Mouse (Mus musculus): ENCODE results near the gene Gm7029.
"Not testable (repeated sequence)": the region's sequence is repeated elsewhere in the genome, so short reads cannot be mapped to it uniquely, and the experiment has no call there.

The Gm7029 gene

GRCm38 (mm10) chr17:33891357-33891756 is 17.7 kb downstream of the Gm7029 start:
- in situ Hi-C loops (cut with MboI; ENCODE audit: low sequenced_read_pairs), result no loop called here

DNA sequence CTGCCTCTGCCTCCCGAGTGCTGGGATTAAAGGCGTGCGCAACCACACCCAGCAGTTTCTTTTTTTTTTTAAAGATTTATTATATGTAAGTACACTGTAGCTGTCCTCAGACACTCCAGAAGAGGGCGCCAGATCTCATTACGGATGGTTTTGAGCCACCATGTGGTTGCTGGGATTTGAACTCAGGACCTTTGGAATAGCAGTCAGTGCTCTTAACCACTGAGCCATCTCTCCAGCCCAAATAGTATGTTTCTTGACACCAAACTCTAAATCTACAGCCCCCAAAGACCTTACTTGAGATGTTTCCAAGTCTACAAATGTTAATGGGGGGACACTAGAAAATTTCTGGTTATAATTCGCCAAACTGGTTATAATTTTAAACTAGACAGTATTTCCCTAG is 18.3 kb downstream of the Gm7029 start:
- in situ Hi-C loops (cut with MboI; ENCODE audit: low sequenced_read_pairs), result not testable (repeated sequence)

DNA sequence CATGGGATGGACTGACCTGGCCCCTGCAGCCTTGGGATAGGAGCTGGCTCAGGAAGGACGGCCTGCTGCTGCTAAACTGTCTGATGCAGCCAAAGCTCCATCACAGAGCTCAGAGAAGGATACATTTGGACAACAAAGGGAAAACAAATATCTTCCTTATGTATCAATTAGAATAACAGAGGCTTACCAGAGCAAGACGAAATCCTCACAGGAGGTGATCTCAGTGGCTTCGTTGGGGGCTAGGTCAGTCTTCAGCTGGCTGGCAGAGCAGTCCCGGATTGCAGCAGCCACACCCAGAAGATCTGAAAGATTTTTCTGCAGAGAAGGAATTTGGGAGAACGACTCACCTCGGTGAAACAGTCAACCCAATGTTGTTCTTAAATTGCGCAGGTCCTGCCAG is 18.8 kb downstream of the Gm7029 start:
- in situ Hi-C loops (cut with MboI; ENCODE audit: low sequenced_read_pairs), result no loop called here

- in situ Hi-C loops (cut with MboI; ENCODE audit: low sequenced_read_pairs), result not testable (repeated sequence)
These were observed 19.4 kb downstream of the Gm7029 start for GRCm38 (mm10) chr17:33893011-33893410.

- in situ Hi-C loops (cut with MboI; ENCODE audit: low sequenced_read_pairs), result no loop called here
These were observed 23.6 kb downstream of the Gm7029 start for GRCm38 (mm10) chr17:33897114-33897794.

DNA sequence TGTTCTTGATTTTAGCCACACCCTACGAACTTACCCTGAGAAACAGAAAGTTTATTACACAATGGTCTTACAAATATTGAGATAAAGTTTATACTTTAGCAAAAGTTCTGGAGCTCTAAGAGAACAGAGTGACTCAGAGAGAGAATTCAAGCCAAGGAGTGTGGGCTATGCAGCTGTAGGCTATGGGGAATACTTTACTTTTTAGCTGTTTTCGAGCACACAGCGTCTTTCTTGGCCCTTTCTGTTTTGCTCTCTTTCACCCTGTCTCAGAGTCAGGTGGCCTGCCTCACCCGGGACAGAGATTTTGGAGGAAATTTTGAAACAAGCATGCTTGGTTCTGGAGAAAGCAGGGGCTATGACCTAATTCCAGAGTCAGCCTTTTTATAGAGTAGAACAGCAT is 24.6 kb downstream of the Gm7029 start:
- in situ Hi-C loops (cut with MboI; ENCODE audit: low sequenced_read_pairs), result not testable (repeated sequence)

- in situ Hi-C loops (cut with MboI; ENCODE audit: low sequenced_read_pairs), result no loop called here
These were observed 26.0 kb downstream of the Gm7029 start for GRCm38 (mm10) chr17:33899642-33900041.

- in situ Hi-C loops (cut with MboI; ENCODE audit: low sequenced_read_pairs), result no loop called here
These were observed 26.8 kb downstream of the Gm7029 start for GRCm38 (mm10) chr17:33900281-33900988.

GRCm38 (mm10) chr17:33900989-33901314 is 27.3 kb downstream of the Gm7029 start:
- in situ Hi-C loops (cut with MboI; ENCODE audit: low sequenced_read_pairs), result no loop called here

- in situ Hi-C loops (cut with MboI; ENCODE audit: low sequenced_read_pairs), result no loop called here
These were observed 28.0 kb downstream of the Gm7029 start for GRCm38 (mm10) chr17:33901653-33902052.

DNA sequence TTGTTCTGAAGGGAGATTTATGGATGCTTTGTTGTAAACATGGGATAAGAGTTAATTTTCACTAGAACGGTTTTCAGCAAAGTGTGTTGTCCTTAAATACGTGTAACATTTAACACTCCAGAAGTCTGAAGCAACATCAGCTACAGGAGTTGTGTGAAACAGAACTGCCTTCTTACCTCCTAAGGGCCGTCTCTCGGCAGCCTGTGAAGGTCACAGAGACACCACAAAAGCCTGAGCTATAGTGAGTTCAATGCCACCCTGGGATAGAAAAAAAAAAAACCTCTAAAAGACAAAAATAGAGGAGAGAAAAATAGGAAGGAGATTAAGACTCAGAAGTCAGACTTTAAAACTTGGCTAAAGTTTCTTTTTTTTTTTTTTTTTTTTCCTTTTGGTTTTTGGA is 28.4 kb downstream of the Gm7029 start:
- in situ Hi-C loops (cut with MboI; ENCODE audit: low sequenced_read_pairs), result no loop called here

GRCm38 (mm10) chr17:33902491-33902890 is 28.9 kb downstream of the Gm7029 start:
- in situ Hi-C loops (cut with MboI; ENCODE audit: low sequenced_read_pairs), result no loop called here

DNA sequence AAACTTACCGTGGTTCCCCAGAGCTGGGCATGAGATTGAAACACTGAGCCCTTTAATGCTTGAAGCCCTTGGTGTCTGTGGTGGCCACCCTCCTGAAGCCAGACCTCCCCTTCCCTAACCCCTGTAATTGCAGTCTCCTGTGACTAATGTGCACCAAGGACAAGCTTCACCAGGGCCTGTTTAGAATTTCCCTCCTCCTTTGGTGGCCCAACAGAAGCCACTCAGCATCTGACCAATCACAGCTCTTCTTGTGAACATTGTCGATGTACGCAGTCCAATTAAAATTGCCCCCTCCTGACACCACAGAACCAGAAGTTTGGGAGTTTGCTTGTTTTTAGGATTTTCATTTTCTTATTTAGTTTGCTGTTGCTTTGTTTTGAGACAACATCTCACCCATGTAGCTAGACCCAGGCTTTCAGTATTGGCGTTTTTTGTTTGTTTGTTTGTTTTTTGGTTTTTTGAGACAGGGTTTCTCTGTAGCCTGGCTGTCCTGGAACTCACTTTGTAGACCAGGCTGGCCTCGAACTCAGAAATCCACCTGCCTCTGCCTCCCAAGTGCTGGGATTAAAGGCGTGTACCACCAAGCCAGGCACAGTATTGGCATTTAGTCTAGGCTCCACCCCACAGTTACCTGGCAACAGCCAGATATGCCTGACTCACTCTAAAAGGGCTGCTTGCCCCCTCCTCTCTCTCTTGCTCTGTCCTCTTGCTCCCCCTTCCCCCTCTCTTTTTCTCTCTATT is 30.4 kb downstream of the Gm7029 start:
- in situ Hi-C loops (cut with MboI; ENCODE audit: low sequenced_read_pairs), result not testable (repeated sequence)

DNA sequence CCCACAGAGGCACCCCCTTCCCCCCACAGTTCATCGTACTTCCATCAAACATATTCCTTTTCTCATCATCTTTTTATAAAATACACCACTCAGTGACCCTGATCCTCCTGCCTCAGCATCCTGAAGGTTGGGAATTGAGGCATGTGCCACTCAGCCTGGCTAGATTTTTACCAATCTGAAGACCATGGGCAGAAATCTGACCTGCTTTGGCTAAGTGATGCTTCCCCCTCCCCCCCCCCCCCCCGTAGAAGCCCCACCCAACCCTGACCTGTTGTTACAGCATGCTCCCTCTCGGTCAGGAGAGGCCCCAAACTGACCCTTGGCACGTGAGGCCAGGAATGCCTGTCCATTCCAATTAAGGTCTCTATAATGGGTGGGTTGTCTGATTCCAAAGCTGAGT is 31.2 kb downstream of the Gm7029 start, which contains the start of gene Platr17:
Platr17 (plus strand) TSS at position 301 of the 400 bp plus-strand sequence.
- in situ Hi-C loops (cut with MboI; ENCODE audit: low sequenced_read_pairs), result not testable (repeated sequence)

- in situ Hi-C loops (cut with MboI; ENCODE audit: low sequenced_read_pairs), result no loop called here
These were observed 34.9 kb downstream of the Gm7029 start for GRCm38 (mm10) chr17:33908331-33909076.

DNA sequence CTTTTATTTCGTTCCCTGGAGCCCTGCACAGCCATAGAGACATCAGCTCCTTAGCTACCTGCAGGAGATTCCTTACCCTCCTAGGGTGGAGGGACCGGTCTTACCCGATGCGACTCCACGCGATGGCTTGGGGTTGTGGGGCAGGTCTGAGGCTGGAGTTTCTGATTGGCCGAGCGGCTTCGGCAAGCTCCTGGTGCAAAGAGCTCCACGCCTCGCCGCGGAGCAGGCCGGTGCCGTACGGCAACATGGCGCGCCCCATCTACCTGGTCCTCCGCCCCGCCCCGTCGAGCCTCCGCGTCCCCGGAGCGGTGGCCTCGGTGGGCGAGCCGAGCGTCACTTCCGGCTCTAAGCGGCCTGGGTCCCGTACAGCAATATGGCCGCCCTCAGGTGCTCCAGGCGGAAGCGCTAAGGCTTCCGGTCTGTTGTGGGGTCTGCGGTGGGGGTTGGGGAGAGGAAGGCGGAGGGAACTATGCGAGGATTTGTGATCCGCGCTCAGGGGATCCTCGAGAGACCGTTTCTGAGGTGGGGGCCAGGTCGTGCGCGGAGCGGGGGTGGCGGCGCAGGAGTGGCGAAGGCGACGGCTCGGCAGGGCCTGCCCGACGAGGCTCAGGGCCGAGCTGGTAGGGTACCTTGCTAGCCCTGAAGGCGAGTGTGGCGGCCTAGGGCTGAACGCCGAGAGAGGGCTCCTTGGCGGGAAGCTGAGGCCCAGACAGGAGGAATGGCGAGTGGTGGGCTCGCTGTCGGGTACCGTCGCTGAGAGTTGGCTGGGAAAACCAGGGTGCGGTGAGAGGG is 35.6 kb downstream of the Gm7029 start, which contains the start of gene Daxx:
Daxx (plus strand) TSS at position 338 of the 792 bp plus-strand sequence.
- in situ Hi-C loops (cut with MboI; ENCODE audit: low sequenced_read_pairs), result no loop called here

GRCm38 (mm10) chr17:33909869-33910250 is 36.2 kb downstream of the Gm7029 start:
- in situ Hi-C loops (cut with MboI; ENCODE audit: low sequenced_read_pairs), result no loop called here

DNA sequence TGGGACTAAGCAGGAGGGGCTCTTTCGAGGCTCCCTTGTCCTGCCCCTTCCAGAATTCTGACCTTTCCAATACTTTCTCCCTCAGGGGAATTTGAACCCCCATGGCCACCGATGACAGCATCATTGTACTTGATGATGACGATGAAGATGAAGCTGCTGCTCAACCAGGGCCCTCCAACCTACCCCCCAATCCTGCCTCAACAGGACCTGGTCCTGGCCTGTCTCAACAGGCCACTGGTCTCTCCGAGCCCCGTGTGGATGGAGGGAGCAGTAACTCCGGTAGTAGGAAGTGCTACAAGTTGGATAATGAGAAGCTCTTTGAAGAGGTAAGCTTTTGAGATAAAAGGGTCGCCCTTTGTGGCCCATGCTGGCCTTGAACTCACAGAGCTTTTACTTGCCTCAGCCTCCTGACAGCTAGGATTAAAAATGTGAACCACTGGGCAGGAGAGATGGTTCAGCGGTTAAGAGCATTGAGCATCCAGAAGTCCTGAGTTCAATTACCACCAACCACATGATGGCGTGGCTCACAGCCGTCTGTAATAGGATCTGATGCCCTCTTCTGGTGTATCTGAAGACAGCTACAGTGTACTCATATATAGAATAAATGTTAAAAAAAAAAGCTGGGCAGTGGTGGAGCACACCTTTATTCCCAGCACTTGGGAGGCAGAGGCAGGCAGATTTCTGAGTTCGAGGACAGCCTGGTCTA is 36.9 kb downstream of the Gm7029 start:
- in situ Hi-C loops (cut with MboI; ENCODE audit: low sequenced_read_pairs), result no loop called here

GRCm38 (mm10) chr17:33911052-33911812 is 37.6 kb downstream of the Gm7029 start:
- in situ Hi-C loops (cut with MboI; ENCODE audit: low sequenced_read_pairs), result no loop called here
